Mouse (Mus musculus) embryonic facial prominence, embryonic 14.5 days (tissue): ENCODE data around the gene Rnf44. TPM values are rescaled to one million over a fixed set of nuclear protein-coding genes. Genes with fewer than 3 reads are reported as not detected.

ENCODE experiments used
- ATAC-seq: fragments of 200-750 bp; cut with Nextera tagmentation; 2 replicates; pipeline ENCODE4 v1.8.0; 2017; ENCODE audit warnings: low read depth, moderate number of reproducible peaks, moderate TSS enrichment
- DNase-seq: peaks from one replicate; pipeline ENCODE4 v3.0.0-alpha.2; 2015; ENCODE audit warnings: low spot score
- H3K27ac ChIP-seq: fragments of 300-500 bp; sonication (generic); replicated peaks from 2 replicates; pipeline ENCODE4 v1.5.1; 2014; ENCODE audit warnings: low read depth, mild to moderate bottlenecking, low read length, moderate library complexity
- H3K27me3 ChIP-seq: fragments of 300-500 bp; sonication (generic); replicated peaks from 2 replicates; pipeline ENCODE4 v1.6.1; 2014; ENCODE audit warnings: low read length; ENCODE audit not compliant: control insufficient read depth, insufficient read depth
- H3K36me3 ChIP-seq: fragments of 300-500 bp; sonication (generic); 2 replicates; pipeline ENCODE4 v1.6.1; 2014; ENCODE audit warnings: low read length, mixed read lengths; ENCODE audit not compliant: control insufficient read depth, insufficient read depth
- H3K4me1 ChIP-seq: fragments of 300-500 bp; sonication (generic); 2 replicates; pipeline ENCODE4 v1.6.1; 2014; ENCODE audit warnings: antibody characterized with exemption, low read length; ENCODE audit not compliant: control insufficient read depth, insufficient read depth
- H3K4me2 ChIP-seq: fragments of 300-500 bp; sonication (generic); 2 replicates; pipeline ENCODE4 v1.6.1; 2014; ENCODE audit warnings: low read depth, mild to moderate bottlenecking, low read length, moderate library complexity, mixed read lengths
- H3K4me3 ChIP-seq: fragments of 300-500 bp; sonication (generic); 2 replicates; pipeline ENCODE4 v1.5.1; 2014; ENCODE audit warnings: low read depth, mild to moderate bottlenecking, low read length
- H3K9ac ChIP-seq: fragments of 300-500 bp; sonication (generic); 2 replicates; pipeline ENCODE4 v1.6.1; 2014; ENCODE audit warnings: low read depth, mild to moderate bottlenecking, low read length, moderate library complexity, mixed read lengths
- H3K9me3 ChIP-seq: fragments of 300-500 bp; sonication (generic); 2 replicates; pipeline ENCODE4 v1.6.1; 2016; ENCODE audit warnings: low read length; ENCODE audit not compliant: control insufficient read depth
- WGBS: fragments of 180-500 bp; shearing (Covaris S2); extraction: QIAGEN DNeasy Blood & Tissue Kit; methylation state at CpG from one replicate; pipeline ENCODE4 v1.1.7; 2014; 5-methylcytosine and 5-hydroxymethylcytosine counted together
- polyA plus RNA-seq: library from polyadenylated mRNA; unstranded; fragments of >200 nt; fragmentation: Nextera tagmentation; extraction: Ambion mirVana; gene quantifications from 2 replicates; pipeline ENCODE4 v1.2.1, GENCODE M21; 2014

The Rnf44 gene
- polyA plus RNA-seq, 1 experiment from 2014 or later: 50.1 TPM

DNA sequence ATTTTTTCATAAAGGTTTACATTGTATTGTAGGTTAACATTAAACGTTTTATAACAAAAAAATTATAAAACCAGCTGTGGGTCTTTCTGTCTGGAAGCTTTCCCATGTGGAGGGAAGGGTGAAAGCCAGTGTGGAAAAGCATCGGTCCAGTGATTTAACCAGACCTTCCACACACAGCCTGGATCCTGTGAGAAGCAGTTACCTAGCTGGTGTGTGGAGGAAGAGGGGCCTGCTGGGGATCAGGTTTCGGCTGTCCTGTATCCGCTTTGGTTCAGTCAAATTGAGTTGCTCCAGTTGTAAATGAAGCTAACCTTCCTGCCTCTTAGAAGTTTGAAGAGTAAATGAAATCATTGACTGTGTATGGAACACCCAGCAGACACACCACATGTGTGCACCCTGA lies 29.7 kb downstream of the Rnf44 start:
- Histone ChIP-seq H3K4me1 (no peaks in the 10 kb centered on the region), H3K9ac (no peak overlapping the region), H3K36me3 (peaks cover 66% of the 10 kb centered on the region), H3K4me2 (no peak overlapping the region), H3K27ac (no peak overlapping the region), H3K27me3 (no peaks in the 10 kb centered on the region), H3K9me3 (no peaks in the 10 kb centered on the region), H3K4me3 (no peak overlapping the region)
- ATAC-seq (no peak), DNase-seq (no peak)
- 57% methylated on average over 4 of the region's 4 CpGs for WGBS

DNA sequence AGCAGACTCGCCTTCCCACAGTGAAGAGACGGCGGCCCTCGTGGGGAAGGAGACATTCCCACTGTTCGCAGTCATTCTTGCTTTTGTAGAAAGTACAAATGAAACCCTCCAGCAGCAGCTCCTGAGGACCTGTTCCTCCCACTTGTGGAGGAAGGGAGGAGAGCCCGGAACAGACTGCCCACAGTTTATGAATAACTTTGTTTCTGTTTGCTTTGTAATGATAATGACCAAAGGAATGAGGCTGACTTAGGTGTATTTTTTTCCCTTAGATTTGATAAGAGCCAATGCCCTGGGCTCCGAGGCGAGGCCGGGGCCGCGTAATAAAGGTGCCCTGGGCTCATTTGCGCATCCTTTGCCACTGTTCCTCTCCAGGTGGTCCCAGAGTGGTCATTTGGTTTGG lies 32.3 kb downstream of the Rnf44 start:
- no peak overlapping the region for H3K9ac ChIP-seq
- peaks cover 82% of the 10 kb centered on the region for H3K36me3 ChIP-seq
- H3K4me3 ChIP-seq: no peak overlapping the region
- DNase-seq (no peak), ATAC-seq (no peak)
- no peaks in the 10 kb centered on the region for H3K27me3 ChIP-seq
- WGBS: 91% methylated on average over 12 of the region's 12 CpGs
- no peaks in the 10 kb centered on the region for H3K9me3 ChIP-seq
- H3K27ac ChIP-seq: no peak overlapping the region
- H3K4me1 ChIP-seq: no peaks in the 10 kb centered on the region
- no peak overlapping the region for H3K4me2 ChIP-seq

DNA sequence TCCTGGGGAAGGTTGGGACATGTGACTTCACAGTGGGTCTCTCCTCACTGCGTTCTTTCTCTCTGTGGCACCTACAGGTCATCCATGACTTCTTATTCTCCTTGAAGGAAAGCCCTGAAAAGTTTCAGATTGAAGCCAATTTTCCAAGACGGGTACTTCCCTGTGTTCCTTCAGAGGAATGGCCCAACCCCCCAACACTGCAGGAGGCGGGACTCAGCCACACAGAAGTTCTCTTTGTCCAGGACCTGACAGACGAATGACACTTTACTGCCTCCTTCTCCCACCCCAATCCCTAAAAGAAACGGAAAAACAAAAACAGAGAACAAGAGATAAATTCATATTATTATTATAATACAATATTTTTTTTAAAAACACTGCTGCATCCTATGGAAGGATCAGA lies 32.8 kb downstream of the Rnf44 start:
- H3K9ac ChIP-seq: no peak overlapping the region
- peaks cover 85% of the 10 kb centered on the region for H3K36me3 ChIP-seq
- H3K9me3 ChIP-seq: no peaks in the 10 kb centered on the region
- no peak overlapping the region for H3K27ac ChIP-seq
- no peak for DNase-seq
- no peaks in the 10 kb centered on the region for H3K27me3 ChIP-seq
- 54% methylated on average over 5 of the region's 5 CpGs for WGBS
- H3K4me1 ChIP-seq: no peaks in the 10 kb centered on the region
- no peak overlapping the region for H3K4me3 ChIP-seq
- no peak overlapping the region for H3K4me2 ChIP-seq
- no peak for ATAC-seq

DNA sequence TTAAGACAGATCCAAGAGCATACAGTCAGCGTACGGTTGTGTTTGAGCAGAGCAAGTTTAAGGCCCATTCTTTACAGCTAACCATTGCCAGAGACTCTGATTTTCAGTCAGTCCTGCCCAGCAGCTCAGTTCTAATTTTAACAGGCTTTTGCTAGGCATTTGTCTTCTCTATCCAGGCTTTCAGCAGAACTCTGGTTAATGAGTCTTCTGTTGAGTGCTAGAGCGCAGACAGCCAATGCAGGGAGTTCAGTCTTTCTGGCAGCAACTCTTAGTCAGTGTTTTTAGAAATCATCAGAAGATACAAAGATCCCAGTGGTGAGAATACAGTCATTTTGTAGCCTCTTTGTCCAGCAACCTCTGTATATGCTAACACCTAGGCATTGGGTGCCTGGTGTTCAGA lies 43.2 kb downstream of the Rnf44 start:
- Histone ChIP-seq H3K9ac (no peak overlapping the region), H3K36me3 (peaks cover 98% of the 10 kb centered on the region), H3K4me3 (no peak overlapping the region), H3K4me2 (no peak overlapping the region), H3K27ac (no peak overlapping the region), H3K9me3 (no peaks in the 10 kb centered on the region), H3K4me1 (no peaks in the 10 kb centered on the region), H3K27me3 (no peaks in the 10 kb centered on the region)
- 99% methylated on average over 3 of the region's 3 CpGs for WGBS
- no peak for DNase-seq
- no peak for ATAC-seq

DNA sequence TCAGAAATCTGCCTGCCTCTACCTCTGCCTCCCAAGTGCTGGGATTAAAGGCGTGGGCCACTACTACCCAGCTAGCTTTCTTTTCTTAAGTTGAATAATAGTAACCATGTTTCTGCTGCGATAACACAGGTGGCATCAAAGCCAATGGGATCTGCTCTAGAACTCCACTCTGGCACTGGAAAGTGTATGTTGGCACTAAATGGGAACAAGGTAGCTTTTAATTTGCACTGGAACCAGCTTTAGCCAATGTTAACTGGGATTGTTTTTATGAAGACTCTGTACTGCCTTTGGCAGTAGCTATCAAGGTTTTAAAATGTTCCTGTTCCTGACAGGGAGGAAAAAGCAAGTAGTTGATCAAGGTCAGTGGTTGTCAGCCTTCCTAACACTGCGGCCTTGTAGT lies 58.7 kb downstream of the Rnf44 start:
- no peak overlapping the region for H3K4me2 ChIP-seq
- no peaks in the 10 kb centered on the region for H3K9me3 ChIP-seq
- peaks cover 48% of the 10 kb centered on the region for H3K36me3 ChIP-seq
- H3K9ac ChIP-seq: no peak overlapping the region
- no peak overlapping the region for H3K27ac ChIP-seq
- H3K27me3 ChIP-seq: no peaks in the 10 kb centered on the region
- H3K4me3 ChIP-seq: no peak overlapping the region
- H3K4me1 ChIP-seq: no peaks in the 10 kb centered on the region
- ATAC-seq: no peak
- WGBS: 94% methylated on average over 3 of the region's 3 CpGs
- no peak for DNase-seq

GRCm38 (mm10) chr13:54632731-54633277 lies 60.9 kb downstream of the Rnf44 start:
- WGBS: 68% methylated on average over 3 of the region's 3 CpGs
- H3K9ac ChIP-seq: no peak overlapping the region
- DNase-seq: no peak

More at GRCm38 (mm10) chr13:54632731-54633277, 60.9 kb downstream of the Rnf44 start:
- no peaks in the 10 kb centered on the region for H3K4me1 ChIP-seq
- peaks cover 32% of the 10 kb centered on the region for H3K36me3 ChIP-seq
- H3K27me3 ChIP-seq: no peaks in the 10 kb centered on the region
- no peaks in the 10 kb centered on the region for H3K9me3 ChIP-seq
- H3K27ac ChIP-seq: no peak overlapping the region
- no peak overlapping the region for H3K4me3 ChIP-seq
- H3K4me2 ChIP-seq: no peak overlapping the region
- ATAC-seq: no peak

Other genes starting within 250 kb of the Rnf44 start
- 105 and 126 TPM in 2 replicates for gene Thoc3, start 225.1 kb downstream of the Rnf44 start, polyA plus RNA-seq
- gene Simc1, start 190.1 kb downstream of the Rnf44 start, polyA plus RNA-seq: 14.1 and 16.3 TPM in 2 replicates
- gene 4833439L19Rik, start 128.5 kb downstream of the Rnf44 start, polyA plus RNA-seq: 124 and 134 TPM in 2 replicates
- 18.8 and 22.1 TPM in 2 replicates for gene Arl10, start 118.9 kb downstream of the Rnf44 start, polyA plus RNA-seq
- 42.7 and 51.6 TPM in 2 replicates for gene Nop16, start 103.8 kb downstream of the Rnf44 start, polyA plus RNA-seq
- 163 and 165 TPM in 2 replicates for gene Higd2a, start 103.7 kb downstream of the Rnf44 start, polyA plus RNA-seq
- 40.2 and 48.1 TPM in 2 replicates for gene Cltb, start 82.6 kb downstream of the Rnf44 start, polyA plus RNA-seq
- 86.7 and 101 TPM in 2 replicates for gene Faf2, start 72.1 kb downstream of the Rnf44 start, polyA plus RNA-seq
- gene Cdhr2, start 7.6 kb upstream of the Rnf44 start, polyA plus RNA-seq: 0.04 TPM in 1 of 2 replicates, not detected in the other
- gene Gprin1, start 56.0 kb upstream of the Rnf44 start, polyA plus RNA-seq: 1.4 TPM in 2 replicates
- 0.90 and 1.3 TPM in 2 replicates for gene Sncb, start 72.7 kb upstream of the Rnf44 start, polyA plus RNA-seq
- gene Eif4e1b, start 90.1 kb upstream of the Rnf44 start, polyA plus RNA-seq: not detected in 2 replicates
- gene Tspan17, start 95.5 kb upstream of the Rnf44 start, polyA plus RNA-seq: 8.9 and 13.0 TPM in 2 replicates